Mouse (Mus musculus) cerebral cortex, adult 2 months (tissue): ENCODE results near the gene Ptrh1.

Experiments used
- WGBS: fragments of 180-500 bp; shearing (Covaris S2); methylation state at CpG from one replicate; pipeline ENCODE4 v1.1.7; 2018; 5-methylcytosine and 5-hydroxymethylcytosine counted together

Gene Ptrh1

DNA sequence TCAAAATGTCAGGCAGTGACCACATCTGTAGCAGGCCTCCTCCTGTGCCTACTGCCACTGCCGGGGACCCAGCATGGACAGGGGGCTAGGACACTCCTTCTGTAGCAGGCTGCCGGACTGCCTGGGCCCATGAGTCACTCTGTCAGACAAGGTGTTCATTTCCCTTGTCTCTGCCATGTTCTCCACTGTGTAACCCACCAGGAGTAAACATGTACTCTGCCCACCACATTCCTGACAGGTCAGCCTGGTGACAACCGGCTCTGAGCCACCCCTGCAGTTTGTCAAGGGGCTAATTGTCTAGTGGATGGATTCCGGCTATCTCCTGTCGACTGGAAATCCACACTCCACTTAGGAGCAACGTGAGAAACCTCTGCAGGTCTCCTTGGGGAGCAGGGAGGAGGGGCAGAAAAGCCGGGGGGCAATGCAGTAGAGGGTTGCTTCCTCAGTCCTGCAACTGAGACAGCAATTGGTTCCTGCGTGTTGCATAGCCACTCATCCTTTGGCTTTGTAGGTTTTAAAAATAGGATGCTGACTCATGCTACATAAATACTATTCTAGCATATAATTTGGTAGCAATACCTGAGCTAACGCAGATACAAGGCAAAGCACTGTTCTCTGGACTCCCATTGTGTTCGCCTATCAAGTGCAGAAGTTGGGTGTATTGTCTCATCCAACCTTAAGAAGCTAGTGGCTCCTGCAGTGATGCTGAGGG is 22.8 kb downstream of the Ptrh1 start:
- WGBS: 48% methylated on average over 10 of the region's 10 CpGs

GRCm38 (mm10) chr2:32808816-32809566 is 33.4 kb downstream of the Ptrh1 start:
- WGBS: 95% methylated on average over 14 of the region's 14 CpGs

- 84% methylated on average over 8 of the region's 8 CpGs for WGBS
These were observed 36.4 kb downstream of the Ptrh1 start for GRCm38 (mm10) chr2:32811959-32812358.

DNA sequence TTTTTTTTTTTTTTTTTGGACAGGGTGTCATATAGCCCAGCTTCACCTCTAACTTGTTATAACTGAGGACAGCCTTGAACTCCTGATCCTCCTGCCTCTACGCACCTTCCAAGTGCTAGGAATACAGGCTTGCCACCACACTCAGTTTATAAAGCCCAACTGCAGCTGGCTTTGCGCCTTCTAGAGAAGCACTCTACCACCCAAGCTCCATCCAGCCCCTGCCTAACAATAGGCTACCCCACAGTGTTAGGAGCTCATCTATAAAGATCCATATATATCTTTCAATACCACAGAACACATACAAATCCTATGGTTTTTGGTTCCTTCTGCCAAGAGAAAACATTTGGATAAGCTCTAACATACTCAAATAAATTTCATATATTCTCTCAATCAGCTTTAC is 40.9 kb downstream of the Ptrh1 start:
- WGBS: 64% methylated on average over 2 of the region's 2 CpGs

DNA sequence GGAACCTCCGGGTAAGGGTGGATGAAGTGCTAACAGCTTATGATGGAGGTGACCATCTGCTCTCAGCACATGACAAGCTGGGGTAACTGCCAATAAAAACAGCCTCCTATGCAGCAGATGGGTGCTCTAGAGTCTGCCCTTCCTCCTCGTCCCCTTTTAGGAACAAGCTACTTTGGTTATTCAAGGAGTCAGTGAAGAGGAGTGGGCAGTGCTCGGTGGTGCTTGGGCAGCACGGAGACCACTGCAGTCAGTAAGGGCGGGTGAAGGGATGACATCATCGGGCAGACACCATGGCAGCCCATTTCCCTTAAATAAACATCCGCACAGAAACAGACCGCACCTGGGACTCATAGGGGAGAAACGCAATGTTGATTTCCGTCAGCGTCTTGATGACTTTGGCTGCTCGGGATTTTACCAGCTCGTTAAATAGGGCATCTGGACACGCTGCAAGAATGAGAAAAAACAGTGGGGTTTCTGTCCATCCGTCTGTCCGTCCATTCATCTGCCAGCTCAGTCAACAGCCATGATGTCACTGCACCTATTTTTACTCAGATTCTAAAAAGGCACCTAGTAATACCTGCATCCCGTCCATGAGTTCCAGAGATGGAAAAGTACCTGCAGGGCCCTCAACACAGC is 41.5 kb downstream of the Ptrh1 start:
- 38% methylated on average over 17 of the region's 17 CpGs for WGBS

DNA sequence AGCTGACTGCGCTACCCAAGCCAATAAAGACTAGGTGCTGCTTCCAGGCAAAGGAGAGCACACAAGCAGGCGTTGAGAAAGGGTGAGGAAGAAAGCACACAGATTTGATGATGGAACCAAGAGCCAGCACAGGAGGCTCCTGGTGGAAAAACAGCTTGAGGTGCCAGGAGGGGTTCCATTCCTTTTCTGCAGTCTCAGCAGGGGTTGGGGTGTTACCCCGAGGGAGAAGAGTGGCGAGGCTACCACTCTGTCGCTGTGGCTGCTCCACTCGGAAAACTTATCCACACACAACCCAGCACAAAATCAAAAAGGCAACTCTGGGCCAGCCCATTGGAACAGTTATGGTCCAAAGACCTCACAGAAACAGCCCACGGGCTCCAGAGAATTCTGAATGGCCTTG is 42.0 kb downstream of the Ptrh1 start:
- 43% methylated on average over 7 of the region's 7 CpGs for WGBS

GRCm38 (mm10) chr2:32818208-32818607 is 42.6 kb downstream of the Ptrh1 start:
- WGBS: 90% methylated on average over 5 of the region's 5 CpGs

DNA sequence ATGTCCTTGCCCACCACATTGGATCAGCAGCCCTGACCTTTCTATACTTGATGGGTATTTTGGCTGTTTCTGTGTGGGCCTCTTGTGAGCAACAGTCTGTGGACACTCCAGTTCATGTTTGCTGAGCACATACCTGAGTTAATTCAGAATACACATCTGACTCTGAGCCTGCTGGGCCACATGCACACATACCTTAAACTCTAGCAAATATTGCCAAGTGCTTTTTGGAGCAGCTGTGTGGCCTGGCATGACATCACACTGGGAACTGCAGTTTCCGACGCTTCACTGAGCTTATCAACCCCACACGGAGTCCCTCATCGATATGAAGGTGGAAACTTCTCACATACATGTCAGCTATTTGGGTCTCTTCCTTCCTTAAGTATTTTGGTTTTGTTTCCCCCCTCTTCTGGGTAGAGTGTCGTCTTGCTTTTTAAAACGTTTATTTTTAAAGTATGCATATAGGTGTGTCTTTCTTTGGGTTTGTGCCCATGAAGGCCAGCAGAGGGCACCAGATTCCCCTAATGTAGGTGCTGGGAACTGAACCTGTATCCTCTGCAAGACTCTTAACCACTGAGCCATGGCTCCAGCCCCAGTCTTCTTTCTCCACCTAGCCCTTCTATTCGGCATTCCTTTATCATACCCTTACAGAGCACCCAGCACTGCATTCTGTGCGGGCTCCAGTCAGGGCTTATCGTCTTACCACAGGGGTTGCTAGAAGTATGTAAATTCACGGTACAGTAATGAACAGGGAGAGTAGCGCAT is 45.6 kb downstream of the Ptrh1 start:
- WGBS: 56% methylated on average over 11 of the region's 11 CpGs

DNA sequence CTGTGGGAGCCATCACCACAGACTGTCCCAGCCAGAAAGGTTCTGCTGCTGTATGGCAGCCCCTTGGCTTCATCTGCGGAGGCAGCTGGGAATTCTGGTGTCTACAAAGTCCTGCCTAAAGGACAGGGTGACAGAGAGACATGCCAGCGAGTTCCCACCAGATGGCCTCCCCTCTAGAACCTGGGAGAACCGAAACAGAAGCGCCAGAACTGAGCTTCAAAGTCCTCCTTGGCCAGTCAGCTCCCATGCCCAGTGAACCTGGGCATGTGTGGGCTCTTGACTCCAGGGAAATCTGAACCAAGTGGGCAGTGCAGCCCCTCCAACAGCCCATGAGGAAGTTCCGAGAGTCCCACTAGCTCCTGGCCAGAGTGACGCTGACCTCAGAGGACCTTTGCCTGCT is 47.1 kb downstream of the Ptrh1 start:
- WGBS: 64% methylated on average over 6 of the region's 6 CpGs

DNA sequence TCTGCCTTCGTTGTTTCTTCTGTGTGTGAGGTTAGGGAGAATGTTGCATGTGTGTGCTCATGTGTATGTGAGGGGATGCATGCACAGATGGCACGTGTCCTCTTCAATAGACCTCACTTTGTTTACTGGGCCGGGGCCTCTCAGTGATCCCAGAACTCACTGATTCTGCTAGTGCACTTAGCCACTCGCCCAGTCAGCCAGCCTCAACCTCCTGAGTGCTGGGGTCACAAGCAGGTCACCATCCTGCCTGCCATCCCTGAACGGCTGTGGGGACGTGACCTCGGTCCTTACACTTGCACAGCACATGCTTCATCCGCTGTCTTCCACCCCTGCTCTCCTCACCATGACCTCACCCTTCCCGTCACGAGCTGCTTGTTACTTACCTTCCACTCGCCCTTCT is 47.6 kb downstream of the Ptrh1 start:
- 56% methylated on average over 11 of the region's 11 CpGs for WGBS

DNA sequence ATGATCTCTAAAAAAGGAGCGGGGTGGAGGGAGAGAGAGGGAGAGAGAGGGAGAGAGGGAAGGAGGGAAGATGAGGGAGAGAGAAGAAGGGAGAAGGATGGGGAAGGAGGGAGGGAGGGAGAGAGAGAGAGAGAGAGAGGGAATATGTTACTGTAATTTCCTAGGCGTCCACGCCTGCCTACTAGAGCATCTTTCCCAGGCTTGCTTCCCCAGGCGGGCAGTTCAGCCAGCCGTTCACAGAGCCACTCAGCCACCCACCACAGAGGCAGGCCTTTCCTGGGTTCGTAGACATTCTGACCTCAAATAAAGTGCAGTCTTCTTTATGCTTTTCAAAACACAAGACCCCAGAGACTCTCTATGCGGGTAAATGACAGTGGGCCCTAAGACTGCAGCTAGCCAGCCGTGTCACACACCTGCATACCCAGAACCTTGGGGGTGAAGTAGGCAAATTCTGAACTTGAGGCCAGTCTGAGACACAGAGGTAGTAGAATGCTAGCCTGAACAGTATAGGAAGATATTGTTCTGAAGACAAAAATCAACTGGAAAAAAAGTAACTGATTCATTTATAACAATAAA is 48.1 kb downstream of the Ptrh1 start:
- WGBS: 45% methylated on average over 8 of the region's 8 CpGs

- 47% methylated on average over 8 of the region's 8 CpGs for WGBS
These were observed 48.6 kb downstream of the Ptrh1 start for GRCm38 (mm10) chr2:32824181-32824580.

DNA sequence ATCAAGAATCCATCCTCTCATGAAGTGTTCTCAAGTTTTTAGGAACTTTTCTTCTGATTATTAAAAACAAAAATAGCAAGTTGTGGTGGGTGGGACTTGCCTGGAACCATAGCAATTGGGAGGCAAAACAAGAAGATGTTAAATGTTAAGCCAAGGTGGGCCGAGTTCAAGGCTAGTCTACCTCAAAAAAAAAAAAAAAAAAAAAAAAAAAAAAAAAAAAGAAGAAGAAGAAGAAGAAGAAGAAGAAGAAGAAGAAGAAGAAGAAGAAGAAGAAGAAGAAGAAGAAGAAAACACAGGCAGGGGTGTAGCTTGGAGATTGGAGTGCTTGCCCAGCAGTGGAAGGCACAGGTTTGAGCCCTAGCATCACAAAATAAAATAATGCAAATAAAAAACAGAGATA is 49.2 kb downstream of the Ptrh1 start:
- 91% methylated on average over 1 of the region's 1 CpGs for WGBS

DNA sequence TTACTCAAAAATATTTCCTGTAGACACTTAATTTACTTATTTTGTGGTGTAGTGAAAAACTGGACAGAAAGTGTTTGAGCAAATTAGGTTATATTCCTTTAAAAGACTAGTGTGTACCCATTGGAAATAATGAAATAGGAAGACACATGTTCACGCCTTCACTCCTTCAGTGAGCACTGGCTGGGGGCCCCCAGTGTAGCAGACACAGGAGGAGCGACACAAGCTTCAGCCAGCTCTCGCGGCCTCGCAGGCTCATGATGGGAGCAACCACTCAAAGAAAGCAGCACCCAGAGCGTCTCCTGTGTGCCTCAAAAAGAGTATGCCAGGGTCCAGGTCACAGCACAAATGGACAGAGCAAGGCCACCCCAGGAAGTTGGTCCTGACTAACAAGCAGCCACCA is 50.2 kb downstream of the Ptrh1 start:
- 57% methylated on average over 6 of the region's 6 CpGs for WGBS
